Mouse (Mus musculus) right cerebral cortex, adult 2 months (tissue): ENCODE results near the gene Ufl1.
A peak's percentile ranks its signal among the peaks of the same experiment; 100 is the strongest.
"Not testable (repeated sequence)": the region's sequence is repeated elsewhere in the genome, so short reads cannot be mapped to it uniquely, and the experiment has no call there.

ENCODE experiments used
- DNase-seq, 2 experiments: peaks; one replicate each; pipeline ENCODE4 v3.0.0; 2021 to 2022; ENCODE audit warnings: low spot score in 2 of 2

Ufl1 gene

DNA sequence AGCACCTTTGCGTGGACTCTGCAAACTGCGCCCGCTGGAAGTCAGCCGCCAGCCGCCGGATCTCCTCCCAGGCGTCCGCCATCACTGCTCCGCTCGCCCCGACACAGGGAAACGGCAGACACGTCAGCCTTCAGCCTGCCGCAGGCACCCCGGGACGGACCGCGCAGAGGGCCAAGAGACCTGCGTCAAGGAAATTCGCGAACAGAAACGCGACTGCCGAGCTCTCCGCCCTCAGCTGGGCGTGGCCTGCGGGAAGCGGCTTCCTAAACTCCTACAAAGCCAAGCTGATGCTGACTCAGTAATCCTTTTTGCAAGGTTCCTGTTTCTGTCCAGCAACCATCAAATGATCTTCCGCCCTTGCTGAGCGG is at the start of gene Ufl1:
TSS of gene Ufl1 (minus strand) at position 151 of the 368 bp plus-strand sequence.
- peak; percentile 97 to 99 for DNase-seq

DNA sequence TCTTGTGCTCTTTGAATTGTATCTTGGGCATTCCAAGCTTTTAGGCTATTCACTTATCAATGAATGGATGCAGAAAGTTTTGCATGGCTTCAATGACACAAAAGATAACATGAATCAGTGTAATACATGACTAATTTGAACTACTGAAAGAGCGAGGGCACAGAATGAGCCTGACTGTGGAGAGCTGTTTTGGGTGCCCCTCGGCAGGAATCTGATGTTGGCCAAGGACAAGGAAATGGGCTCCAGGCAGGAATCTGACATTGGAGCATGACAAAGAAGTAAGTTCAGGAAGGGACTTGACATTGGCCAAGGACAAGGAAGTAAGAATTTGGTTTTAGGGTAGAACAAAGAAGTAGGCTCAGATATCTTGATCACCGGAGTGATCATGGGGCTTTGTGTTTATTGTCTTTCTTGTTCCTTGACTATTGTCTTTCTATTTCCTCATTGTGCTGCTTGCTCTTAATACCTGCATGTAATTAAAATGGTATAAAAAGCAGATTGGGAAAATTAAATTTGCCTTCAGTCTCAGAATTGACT is 44.1 kb upstream of the Ufl1 start:
- DNase-seq, result no peak

DNA sequence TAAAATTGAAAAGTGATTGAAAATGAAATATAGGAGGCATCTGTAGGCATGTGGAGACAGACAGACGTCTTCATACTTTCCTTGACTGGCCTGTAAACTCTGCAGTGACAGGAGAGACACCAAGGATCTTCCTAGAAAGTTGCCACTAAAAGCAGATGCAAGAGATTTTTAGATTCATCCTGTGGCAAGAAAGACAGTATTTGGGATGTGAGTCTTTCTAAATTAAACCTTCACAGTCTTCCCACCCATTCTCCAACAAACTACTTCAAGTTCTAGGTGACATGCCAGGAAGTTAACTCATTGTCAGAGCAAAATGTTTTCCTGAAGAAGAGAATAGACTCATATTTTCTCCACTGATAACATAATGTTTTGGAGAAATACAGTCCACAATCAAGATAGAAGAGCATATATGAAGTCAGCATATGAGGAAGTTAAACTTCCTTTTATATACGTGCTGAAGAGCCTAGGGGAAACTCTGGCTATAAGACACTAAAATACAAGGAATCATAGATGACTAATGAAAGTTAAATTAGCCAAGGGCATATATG is 41.1 kb upstream of the Ufl1 start:
- no peak for DNase-seq

DNA sequence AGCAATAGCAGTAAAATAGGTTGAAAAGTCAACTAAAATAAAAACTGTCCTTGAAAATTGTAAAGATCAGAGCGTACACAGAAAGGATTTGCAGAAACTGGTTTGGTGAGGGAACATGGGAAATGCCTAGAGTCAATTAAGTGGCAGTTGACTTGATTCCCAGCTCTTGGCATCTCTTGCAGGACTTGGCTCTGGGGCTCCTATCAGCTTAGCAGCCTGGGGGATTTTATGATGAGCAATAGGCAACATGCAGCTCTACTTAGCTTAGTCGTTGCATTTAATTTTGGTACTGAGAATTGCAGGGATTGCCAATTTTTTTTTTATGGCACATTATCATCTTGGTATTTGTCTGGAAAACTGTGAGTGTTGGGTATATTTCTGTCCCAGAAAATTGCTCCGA is 32.1 kb upstream of the Ufl1 start:
- DNase-seq, result no peak

DNA sequence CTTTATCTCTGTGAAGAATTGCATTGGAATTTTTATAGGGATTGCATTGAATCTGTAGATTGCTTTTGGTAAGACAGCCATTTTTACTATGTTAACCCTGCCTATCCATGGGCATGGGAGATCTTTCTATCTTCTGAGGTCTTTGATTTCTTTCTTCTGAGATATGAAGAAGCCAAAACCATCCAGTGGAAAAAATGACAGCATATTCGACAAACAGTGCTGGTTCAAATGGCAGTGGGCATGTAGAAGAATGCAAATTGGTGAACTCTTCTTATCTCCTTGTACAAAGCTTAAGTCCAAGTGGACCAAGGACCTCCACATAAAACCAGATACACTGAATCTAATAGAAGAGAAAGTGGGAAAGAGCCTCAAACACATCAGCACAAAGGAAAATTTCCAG is 3.4 kb upstream of the Ufl1 start:
- DNase-seq, result not testable (repeated sequence)

DNA sequence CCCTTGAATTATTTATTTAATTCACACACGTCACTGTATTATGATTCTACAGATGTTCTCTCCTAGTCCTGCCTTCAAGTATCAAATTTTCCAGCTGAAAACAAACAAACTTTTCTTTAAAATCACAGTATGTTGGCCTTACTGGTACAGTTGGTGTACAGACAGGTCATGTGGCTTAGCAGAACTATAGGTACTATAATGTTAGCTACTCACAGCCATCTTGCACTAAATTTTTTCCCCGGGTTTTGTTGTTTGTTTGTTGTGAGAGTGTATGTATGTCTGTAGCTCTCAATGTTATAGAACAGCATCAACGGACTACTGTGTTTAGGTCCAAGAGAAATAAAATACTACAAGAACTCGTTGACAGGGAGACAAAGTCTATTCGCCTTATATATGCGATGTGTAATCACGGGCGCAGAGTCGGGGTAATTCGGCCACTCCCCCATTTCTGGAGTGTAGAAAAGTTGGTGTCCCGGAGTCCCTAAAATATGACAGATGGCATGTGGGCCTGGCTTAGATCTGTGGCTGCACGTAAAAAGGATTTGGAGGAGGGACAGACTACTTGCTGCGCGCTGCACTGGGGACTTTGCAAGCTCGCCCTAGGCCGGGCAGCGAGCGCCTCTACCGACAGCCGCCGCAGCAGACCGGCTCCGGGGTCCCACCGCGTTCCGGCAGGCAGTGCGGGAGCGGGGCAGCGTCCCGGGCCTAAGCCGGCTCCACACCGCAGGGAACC is 517 bp downstream of the Ufl1 start:
- no peak for DNase-seq

DNA sequence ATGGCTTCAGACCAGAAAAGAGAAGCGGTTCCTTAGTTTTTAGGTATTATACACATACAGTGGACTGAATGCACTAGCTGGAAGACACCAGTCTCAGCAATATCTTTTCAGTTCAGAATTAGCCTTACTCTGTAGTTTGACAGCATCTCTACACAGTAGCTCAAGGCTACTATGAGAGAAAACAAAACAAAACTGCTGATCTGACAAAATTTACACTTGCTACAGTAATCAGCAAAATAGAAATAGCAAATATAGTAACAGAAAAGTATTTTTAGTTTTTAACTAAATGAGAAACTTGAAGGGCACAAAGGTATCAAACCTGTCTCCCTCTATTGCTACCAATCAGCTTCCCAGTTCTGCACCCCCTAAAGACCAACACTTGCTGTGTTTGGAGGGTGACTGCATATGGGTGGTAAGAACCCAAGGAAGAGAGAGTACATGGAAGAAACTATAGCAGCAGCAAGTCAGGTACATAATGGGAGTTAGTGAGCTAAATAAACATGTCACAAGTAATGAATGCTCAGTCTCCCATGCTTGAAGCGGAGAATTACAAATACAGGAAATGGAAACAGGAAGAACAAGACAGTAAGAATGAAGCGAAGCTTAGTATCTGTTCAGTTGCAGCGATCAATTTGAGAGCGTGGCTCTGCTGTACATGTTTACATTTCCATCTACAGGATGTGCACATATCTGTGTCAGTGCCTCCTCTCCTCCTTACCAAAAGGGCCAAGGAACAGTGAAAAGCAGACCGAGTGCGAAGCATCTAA is 8.6 kb downstream of the Ufl1 start:
- DNase-seq, result no peak

DNA sequence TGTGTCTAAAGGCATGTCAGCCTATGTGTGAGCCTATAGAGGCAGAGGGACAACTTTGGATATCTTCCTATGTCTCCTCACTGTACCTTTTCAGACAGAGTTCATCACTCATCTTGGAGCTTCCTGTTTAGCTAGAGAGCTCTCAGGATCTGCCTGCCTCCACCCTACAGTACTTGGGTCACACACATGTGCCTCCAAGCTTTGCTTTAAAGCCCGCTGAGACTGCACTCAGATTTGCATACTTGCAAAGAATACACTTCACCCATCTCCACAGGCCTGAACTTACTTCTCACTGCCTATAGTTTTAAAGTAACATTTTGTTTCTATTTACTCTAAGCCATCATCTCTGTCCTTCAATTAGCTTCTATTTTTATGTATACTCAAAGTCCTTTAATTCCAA is 9.7 kb downstream of the Ufl1 start:
- DNase-seq, result no peak

DNA sequence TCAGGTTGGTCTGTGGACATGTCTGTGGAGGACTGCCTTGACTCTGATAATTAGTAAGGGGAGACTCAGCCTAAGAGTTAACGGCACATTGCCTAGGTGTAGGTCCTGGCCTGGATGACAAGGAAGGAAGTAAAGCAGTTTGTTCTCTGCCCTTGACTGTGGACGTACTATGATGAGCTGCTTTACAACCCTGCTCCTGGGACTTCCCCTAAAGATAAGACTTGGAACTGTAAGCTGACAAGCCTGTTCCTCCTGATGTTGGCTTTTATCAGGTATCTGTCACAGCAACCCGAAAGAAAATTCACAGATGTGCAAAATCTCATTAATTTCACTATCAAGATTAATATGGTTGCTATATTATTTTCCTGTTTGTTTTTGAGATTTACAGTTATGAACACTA is 14.5 kb downstream of the Ufl1 start:
- DNase-seq, result no peak

DNA sequence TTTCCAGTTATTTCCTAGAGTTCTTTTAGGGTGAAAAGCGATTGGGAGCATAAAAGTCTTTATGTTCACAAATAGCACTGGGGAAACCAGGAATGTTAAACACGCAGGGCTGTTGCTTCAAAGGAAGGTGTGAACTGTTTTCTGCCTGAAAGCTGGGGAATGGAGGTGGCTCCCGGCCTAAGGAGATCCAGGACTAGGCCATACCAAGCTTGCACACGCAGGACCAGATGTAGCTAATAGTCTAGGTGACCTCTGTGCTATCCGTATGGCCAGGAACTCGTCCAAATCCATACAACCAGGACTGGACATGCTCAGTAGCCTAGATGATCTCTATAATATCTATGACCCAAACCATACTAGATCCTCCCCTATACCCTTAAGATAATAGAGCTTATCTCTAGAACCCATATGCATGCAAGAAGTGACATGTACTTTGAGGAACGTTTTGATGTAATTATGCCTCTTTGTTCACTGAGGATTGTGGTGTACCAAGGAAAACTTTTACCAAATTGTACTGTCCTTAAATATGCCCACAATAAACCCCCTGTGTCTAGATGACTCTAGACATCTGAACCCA is 23.7 kb downstream of the Ufl1 start:
- DNase-seq, result no peak

DNA sequence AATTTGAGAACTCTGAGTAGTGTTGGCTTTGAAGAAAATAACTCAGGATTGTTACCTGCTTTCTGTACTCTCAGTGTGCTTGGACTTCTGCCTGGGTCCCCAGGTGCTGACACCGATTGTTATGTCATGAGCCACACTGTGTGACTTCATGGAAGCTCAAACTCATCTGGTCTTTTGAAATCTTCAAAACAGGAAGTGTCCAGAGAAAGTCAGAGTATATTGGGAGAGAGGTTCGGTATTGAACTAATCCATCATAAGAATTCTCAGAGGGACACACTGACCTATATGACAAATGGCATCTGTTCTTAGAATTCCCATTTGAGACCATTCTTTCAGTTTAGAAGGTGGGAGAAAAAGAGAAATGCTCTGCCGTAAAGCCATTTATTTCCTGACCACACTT is 38.8 kb downstream of the Ufl1 start, which contains the start of gene Fhl5:
TSS of gene Fhl5 (minus strand) at position 101 of the 400 bp plus-strand sequence.
- no peak for DNase-seq

DNA sequence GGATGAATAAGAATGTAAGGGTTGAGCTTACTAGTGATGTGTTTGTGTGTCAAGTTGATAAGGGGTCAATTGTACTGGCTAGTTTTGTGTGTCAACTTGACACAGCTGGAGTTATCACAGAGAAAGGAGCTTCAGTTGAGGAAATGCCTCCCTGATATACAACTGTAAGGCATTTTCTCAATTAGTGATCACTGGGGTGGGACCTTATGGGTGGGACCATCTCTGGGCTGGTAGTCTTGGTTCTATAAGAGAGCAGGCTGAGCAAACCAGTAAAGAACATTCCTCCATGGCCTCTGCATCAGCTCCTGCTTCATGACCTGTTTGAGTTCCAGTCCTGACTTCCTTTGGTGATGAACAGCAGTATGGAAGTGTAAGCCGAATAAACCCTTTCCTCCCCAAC is 46.0 kb downstream of the Ufl1 start:
- not testable (repeated sequence) for DNase-seq

DNA sequence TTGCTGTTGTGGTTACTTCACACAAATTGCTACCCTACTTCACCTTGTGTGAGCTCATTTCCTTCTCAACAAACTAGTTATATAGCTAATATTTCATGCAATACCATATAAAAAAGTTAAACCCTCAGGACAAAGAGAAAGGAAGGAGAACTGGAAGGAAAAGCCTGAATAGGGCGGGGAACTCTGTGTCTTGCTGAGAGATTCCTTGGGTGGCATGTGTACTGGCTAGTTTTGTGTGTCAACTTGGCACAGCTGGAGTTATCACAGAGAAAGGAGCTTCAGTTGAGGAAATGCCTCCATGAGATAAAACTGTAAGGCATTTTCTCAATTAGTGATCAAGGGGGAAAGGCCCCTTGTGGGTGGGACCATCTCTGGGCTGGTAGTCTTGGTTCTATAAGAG is 47.9 kb downstream of the Ufl1 start:
- not testable (repeated sequence) for DNase-seq

DNA sequence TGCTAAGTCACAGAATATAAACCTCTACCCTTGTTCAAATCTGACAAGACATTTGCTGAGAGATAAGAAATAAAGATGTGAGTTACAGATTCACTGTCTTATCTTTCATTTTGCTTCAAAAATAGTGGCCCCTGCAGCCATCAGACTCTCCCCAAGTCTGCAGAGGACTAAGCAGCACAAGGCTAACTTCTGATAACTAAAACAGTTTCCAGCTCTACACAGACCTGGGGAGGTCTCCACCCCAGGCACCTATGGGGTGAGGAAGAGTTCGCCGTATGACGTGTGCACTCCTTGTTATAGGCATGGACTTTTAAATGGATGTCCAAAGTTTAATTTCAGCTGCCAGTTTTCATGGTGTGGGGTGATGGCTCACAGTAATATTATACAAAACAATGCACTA is 49.1 kb downstream of the Ufl1 start:
- no peak for DNase-seq

DNA sequence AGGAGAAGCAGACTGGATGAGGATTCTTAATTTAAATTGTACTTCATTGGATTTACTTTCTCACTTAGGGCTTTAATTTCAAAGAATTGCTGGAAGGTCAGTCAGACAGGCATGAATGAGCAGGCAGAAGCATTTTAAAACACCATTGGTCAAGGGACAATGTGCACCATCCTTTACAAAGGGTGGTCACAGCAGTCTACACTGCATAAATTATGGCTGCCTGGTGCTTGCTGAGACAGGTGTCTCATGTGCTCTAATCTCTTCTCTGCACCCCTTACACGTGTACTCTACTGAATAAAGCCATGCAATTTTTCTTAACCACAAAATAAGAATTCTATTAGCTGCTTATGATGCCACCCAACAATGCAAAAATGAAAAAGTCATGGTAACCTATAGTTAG is 54.1 kb downstream of the Ufl1 start:
- no peak for DNase-seq

DNA sequence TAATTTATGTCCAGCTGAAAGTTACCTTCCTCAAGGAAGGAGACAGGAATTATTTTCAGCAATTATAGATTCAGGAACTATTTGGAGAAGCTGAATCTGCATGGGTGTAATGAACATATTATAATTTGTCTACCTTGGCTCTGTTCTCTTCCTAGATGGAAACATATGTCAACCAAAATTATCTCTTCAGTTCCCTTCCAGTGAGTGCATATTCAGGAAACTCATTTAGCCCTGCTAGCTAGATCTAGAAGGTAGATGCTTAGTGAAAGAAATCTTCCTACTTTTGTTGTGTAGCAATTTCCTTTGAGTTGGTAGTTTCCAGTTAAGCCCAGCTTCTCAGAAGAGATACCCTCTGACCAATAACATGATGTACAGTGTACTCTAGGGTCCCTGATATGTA is 59.7 kb downstream of the Ufl1 start:
- no peak for DNase-seq

DNA sequence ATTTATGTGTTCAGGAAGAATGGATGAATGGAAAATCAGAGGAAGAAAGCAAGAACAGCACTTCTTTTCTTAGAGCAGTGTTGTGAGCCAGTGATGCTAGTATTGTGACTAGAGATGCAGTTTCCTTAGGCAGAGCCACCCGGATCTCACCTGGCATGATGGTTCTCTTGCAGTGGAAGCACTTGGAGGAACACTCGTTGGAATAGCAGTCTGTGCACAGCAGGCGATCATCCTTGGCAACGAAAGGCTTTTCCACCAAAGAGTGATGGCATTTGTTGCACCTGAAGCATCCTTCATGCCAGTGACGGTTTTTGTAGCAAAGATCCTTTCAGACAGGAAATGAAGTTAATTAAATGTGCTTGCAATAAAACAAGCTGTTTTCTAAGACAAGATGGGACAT is 68.2 kb downstream of the Ufl1 start:
- DNase-seq, result no peak

DNA sequence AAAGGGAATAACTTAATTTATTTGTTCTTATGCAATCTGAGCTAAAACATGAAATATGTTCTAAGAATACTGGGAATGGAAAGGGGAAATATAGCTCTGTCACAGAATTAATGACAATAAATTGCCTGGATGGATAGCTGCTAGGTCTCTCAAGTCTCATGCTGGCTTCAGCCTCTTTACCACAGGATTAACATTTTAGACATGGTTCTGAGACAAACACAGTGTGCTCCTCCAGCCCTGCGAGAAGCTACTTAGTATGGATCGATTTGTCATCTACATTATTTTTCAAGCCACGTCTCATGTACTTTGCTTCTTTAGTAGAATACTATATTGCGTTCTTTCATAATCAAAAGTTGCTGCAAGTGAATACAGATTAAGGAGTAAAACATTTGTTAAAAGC is 75.5 kb downstream of the Ufl1 start:
- DNase-seq, result no peak
